Mouse (Mus musculus) midbrain, embryonic 15.5 days (tissue): ENCODE results near the gene Tbc1d22a. TPM values are rescaled to one million over a fixed set of nuclear protein-coding genes. Genes with fewer than 3 reads are reported as not detected.

Source experiments
- ATAC-seq: fragments of 200-750 bp; cut with Nextera tagmentation; replicated peaks from 2 replicates; pipeline ENCODE4 v1.8.0; 2017; ENCODE audit warnings: moderate TSS enrichment
- H3K27ac ChIP-seq: fragments of 300-500 bp; sonication (generic); 2 replicates; pipeline ENCODE4 v1.5.1; 2015; ENCODE audit warnings: mild to moderate bottlenecking, inconsistent platforms
- H3K27me3 ChIP-seq: fragments of 300-500 bp; sonication (generic); replicated peaks from 2 replicates; pipeline ENCODE4 v1.6.1; 2015; ENCODE audit warnings: inconsistent platforms
- H3K36me3 ChIP-seq: fragments of 300-500 bp; sonication (generic); replicated peaks from 2 replicates; pipeline ENCODE4 v1.6.1; 2015; ENCODE audit warnings: inconsistent platforms
- H3K4me1 ChIP-seq: fragments of 300-500 bp; sonication (generic); 2 replicates; pipeline ENCODE4 v1.6.1; 2015; ENCODE audit warnings: inconsistent platforms
- H3K4me2 ChIP-seq: fragments of 300-500 bp; sonication (generic); 2 replicates; pipeline ENCODE4 v1.6.1; 2015; ENCODE audit warnings: inconsistent platforms, mild to moderate bottlenecking, moderate library complexity
- H3K4me3 ChIP-seq: fragments of 300-500 bp; sonication (generic); 2 replicates; pipeline ENCODE4 v1.5.1; 2015; ENCODE audit warnings: mild to moderate bottlenecking, inconsistent platforms
- H3K9ac ChIP-seq: fragments of 300-500 bp; sonication (generic); 2 replicates; pipeline ENCODE4 v1.6.1; 2015; ENCODE audit warnings: mild to moderate bottlenecking, inconsistent platforms
- H3K9me3 ChIP-seq: fragments of 300-500 bp; sonication (generic); 2 replicates; pipeline ENCODE4 v1.6.1; 2016; ENCODE audit warnings: inconsistent platforms
- WGBS: fragments of 180-500 bp; shearing (Covaris S2); methylation state at CpG from one replicate; pipeline ENCODE4 v1.1.7; 2015; ENCODE audit warnings: mixed read lengths; 5-methylcytosine and 5-hydroxymethylcytosine counted together
- polyA plus RNA-seq: library from polyadenylated mRNA; unstranded; fragments of >200 nt; fragmentation: Nextera tagmentation; extraction: Ambion mirVana; gene quantifications from 2 replicates; pipeline ENCODE4 v1.2.1, GENCODE M21; 2015

The Tbc1d22a gene
- polyA plus RNA-seq, 1 experiment from 2014 or later, result 14.3 TPM

- no peaks in the 10 kb centered on the region for H3K4me1 ChIP-seq
- no peaks in the 10 kb centered on the region for H3K36me3 ChIP-seq
- no peak for ATAC-seq
- no peak overlapping the region for H3K9ac ChIP-seq
- 71% methylated on average over 7 of the region's 7 CpGs for WGBS
- H3K4me2 ChIP-seq, result no peak overlapping the region
- peaks cover 3% of the 10 kb centered on the region; the same call in 1 of the 2 replicates for H3K9me3 ChIP-seq
- H3K27me3 ChIP-seq, result no peaks in the 10 kb centered on the region
- no peak overlapping the region for H3K4me3 ChIP-seq
- H3K27ac ChIP-seq, result no peak overlapping the region
Observed at GRCm38 (mm10) chr15:86471136-86471535, 256.9 kb downstream of the Tbc1d22a start.

GRCm38 (mm10) chr15:86473473-86473872, 259.2 kb downstream of the Tbc1d22a start:
- Histone ChIP-seq H3K27me3 (no peaks in the 10 kb centered on the region), H3K4me1 (peaks cover 16% of the 10 kb centered on the region), H3K4me2 (no peak overlapping the region), H3K4me3 (no peak overlapping the region), H3K9ac (no peak overlapping the region), H3K27ac (no peak overlapping the region), H3K36me3 (no peaks in the 10 kb centered on the region), H3K9me3 (peaks cover 3% of the 10 kb centered on the region; the same call in 1 of the 2 replicates)
- 75% methylated on average over 11 of the region's 11 CpGs for WGBS
- no peak for ATAC-seq

GRCm38 (mm10) chr15:86474951-86475350, 260.7 kb downstream of the Tbc1d22a start:
- 45% methylated on average over 5 of the region's 5 CpGs for WGBS
- no peak for ATAC-seq
- Histone ChIP-seq H3K9ac (no peak overlapping the region), H3K36me3 (no peaks in the 10 kb centered on the region), H3K27ac (no peak overlapping the region), H3K4me2 (no peak overlapping the region), H3K4me1 (peaks cover 24% of the 10 kb centered on the region), H3K27me3 (no peaks in the 10 kb centered on the region), H3K9me3 (no peaks in the 10 kb centered on the region), H3K4me3 (no peak overlapping the region)

GRCm38 (mm10) chr15:86476483-86476882, 262.2 kb downstream of the Tbc1d22a start:
- no peak overlapping the region for H3K9ac ChIP-seq
- H3K4me1 ChIP-seq, result peaks cover 24% of the 10 kb centered on the region
- H3K27ac ChIP-seq, result no peak overlapping the region
- H3K4me3 ChIP-seq, result no peak overlapping the region
- H3K4me2 ChIP-seq, result no peak overlapping the region
- H3K9me3 ChIP-seq, result no peaks in the 10 kb centered on the region
- no peak for ATAC-seq
- WGBS, result 76% methylated on average over 6 of the region's 6 CpGs
- H3K36me3 ChIP-seq, result no peaks in the 10 kb centered on the region
- no peaks in the 10 kb centered on the region for H3K27me3 ChIP-seq

GRCm38 (mm10) chr15:86477032-86477431, 262.8 kb downstream of the Tbc1d22a start:
- no peaks in the 10 kb centered on the region for H3K27me3 ChIP-seq
- H3K36me3 ChIP-seq, result no peaks in the 10 kb centered on the region
- no peak overlapping the region for H3K4me2 ChIP-seq
- H3K4me3 ChIP-seq, result no peak overlapping the region
- H3K27ac ChIP-seq, result no peak overlapping the region
- H3K9ac ChIP-seq, result no peak overlapping the region
- no peak for ATAC-seq
- WGBS, result 50% methylated on average over 6 of the region's 6 CpGs
- H3K4me1 ChIP-seq, result peaks cover 24% of the 10 kb centered on the region
- no peaks in the 10 kb centered on the region for H3K9me3 ChIP-seq

- no peaks in the 10 kb centered on the region for H3K36me3 ChIP-seq
- H3K4me3 ChIP-seq, result no peak overlapping the region
- ATAC-seq, result no peak
- H3K27ac ChIP-seq, result no peak overlapping the region
- no peak overlapping the region for H3K9ac ChIP-seq
- H3K9me3 ChIP-seq, result no peaks in the 10 kb centered on the region
- no peak overlapping the region for H3K4me2 ChIP-seq
- no peaks in the 10 kb centered on the region for H3K27me3 ChIP-seq
- peaks cover 24% of the 10 kb centered on the region for H3K4me1 ChIP-seq
Observed at GRCm38 (mm10) chr15:86477471-86477992, 263.3 kb downstream of the Tbc1d22a start.

GRCm38 (mm10) chr15:86478685-86479502, 264.6 kb downstream of the Tbc1d22a start:
- 54% methylated on average over 13 of the region's 13 CpGs for WGBS
- Histone ChIP-seq H3K4me3 (no peak overlapping the region), H3K27ac (0 out of 2 replicates have a peak overlapping the region, but pooled peaks have one; percentile 23)

GRCm38 (mm10) chr15:86482362-86482761, 268.1 kb downstream of the Tbc1d22a start:
- H3K4me1 ChIP-seq, result peaks cover 25% of the 10 kb centered on the region
- WGBS, result 78% methylated on average over 5 of the region's 5 CpGs
- H3K27ac ChIP-seq, result no peak overlapping the region
- H3K9me3 ChIP-seq, result no peaks in the 10 kb centered on the region
- no peak overlapping the region for H3K4me2 ChIP-seq
- no peak overlapping the region for H3K9ac ChIP-seq
- H3K36me3 ChIP-seq, result no peaks in the 10 kb centered on the region
- no peak for ATAC-seq
- H3K4me3 ChIP-seq, result no peak overlapping the region
- H3K27me3 ChIP-seq, result no peaks in the 10 kb centered on the region

More at GRCm38 (mm10) chr15:86478685-86479502, 264.6 kb downstream of the Tbc1d22a start:
- H3K36me3 ChIP-seq, result no peaks in the 10 kb centered on the region
- ATAC-seq, result peak; percentile 30; the same call in 1 of the 2 replicates
- no peaks in the 10 kb centered on the region for H3K27me3 ChIP-seq
- no peak overlapping the region for H3K9ac ChIP-seq
- H3K4me2 ChIP-seq, result no peak overlapping the region
- peaks cover 24% of the 10 kb centered on the region for H3K4me1 ChIP-seq
- no peaks in the 10 kb centered on the region for H3K9me3 ChIP-seq

- 79% methylated on average over 6 of the region's 6 CpGs for WGBS
Observed at GRCm38 (mm10) chr15:86485815-86486214, 271.6 kb downstream of the Tbc1d22a start.

GRCm38 (mm10) chr15:86487359-86487758, 273.1 kb downstream of the Tbc1d22a start:
- peaks cover 17% of the 10 kb centered on the region for H3K4me1 ChIP-seq
- no peaks in the 10 kb centered on the region for H3K36me3 ChIP-seq
- no peaks in the 10 kb centered on the region for H3K27me3 ChIP-seq
- no peak overlapping the region for H3K4me2 ChIP-seq
- no peak overlapping the region for H3K9ac ChIP-seq
- no peak for ATAC-seq
- 47% methylated on average over 5 of the region's 5 CpGs for WGBS
- H3K4me3 ChIP-seq, result no peak overlapping the region
- H3K27ac ChIP-seq, result no peak overlapping the region
- no peaks in the 10 kb centered on the region for H3K9me3 ChIP-seq

More at GRCm38 (mm10) chr15:86485815-86486214, 271.6 kb downstream of the Tbc1d22a start:
- Histone ChIP-seq H3K4me1 (peaks cover 17% of the 10 kb centered on the region), H3K27me3 (no peaks in the 10 kb centered on the region), H3K9ac (no peak overlapping the region), H3K9me3 (no peaks in the 10 kb centered on the region), H3K27ac (no peak overlapping the region), H3K4me2 (no peak overlapping the region), H3K4me3 (no peak overlapping the region), H3K36me3 (no peaks in the 10 kb centered on the region)
- ATAC-seq, result no peak

GRCm38 (mm10) chr15:86491434-86492099, 277.3 kb downstream of the Tbc1d22a start:
- H3K4me3 ChIP-seq, result no peak overlapping the region
- H3K27ac ChIP-seq, result no peak overlapping the region
- H3K36me3 ChIP-seq, result no peaks in the 10 kb centered on the region
- H3K27me3 ChIP-seq, result no peaks in the 10 kb centered on the region
- no peak overlapping the region for H3K9ac ChIP-seq
- WGBS, result 87% methylated on average over 12 of the region's 12 CpGs
- no peak for ATAC-seq
- no peaks in the 10 kb centered on the region for H3K9me3 ChIP-seq
- peaks cover 15% of the 10 kb centered on the region for H3K4me1 ChIP-seq
- H3K4me2 ChIP-seq, result no peak overlapping the region

GRCm38 (mm10) chr15:86492636-86493035, 278.4 kb downstream of the Tbc1d22a start:
- H3K9ac ChIP-seq, result no peak overlapping the region
- no peak overlapping the region for H3K27ac ChIP-seq
- WGBS, result 63% methylated on average over 5 of the region's 5 CpGs
- 0 out of 2 replicates have a peak, but pooled peaks cover 6% of the 10 kb centered on the region for H3K4me1 ChIP-seq
- no peak overlapping the region for H3K4me2 ChIP-seq
- no peak for ATAC-seq
- no peaks in the 10 kb centered on the region for H3K27me3 ChIP-seq
- no peaks in the 10 kb centered on the region for H3K9me3 ChIP-seq
- H3K4me3 ChIP-seq, result no peak overlapping the region
- no peaks in the 10 kb centered on the region for H3K36me3 ChIP-seq
